ENCODE assay signal across 8 mouse cellular contexts in genomic region chr11:62601732-62602618, GRCm38 (mm10). TPM values are rescaled to one million over a fixed set of nuclear protein-coding genes. Genes with fewer than 3 reads are reported as not detected.
A peak's percentile ranks its signal among the peaks of the same experiment; 100 is the strongest.
DNase-seq lines count a peak whose midpoint lies in the region; ATAC-seq and TF ChIP-seq lines count a peak whose summit lies in the region.

No protein-coding gene starts in this region.

- H3K9me3 ChIP-seq in kidney, postnatal 0 days (replicated peaks; ENCODE audit: low read length), result no peaks in the 10 kb centered on the region
- no peaks in the 10 kb centered on the region for H3K9me3 ChIP-seq in hindbrain, embryonic 12.5 days (replicated peaks)
- no peaks in the 10 kb centered on the region for H3K9me3 ChIP-seq in midbrain, embryonic 16.5 days (replicated peaks; ENCODE audit: control insufficient read depth, low read length, poor library complexity, severe bottlenecking)

- H3K4me3 ChIP-seq in kidney, postnatal 0 days (replicated peaks; ENCODE audit: low read depth, low read length), result peak overlapping the region; percentile 69
- H3K4me3 ChIP-seq in bone marrow macrophage, adult 2 months (ENCODE audit: insufficient read depth, low read length), result peak overlapping the region; percentile 84
- peak overlapping the region; percentile 86 for H3K4me3 ChIP-seq in hindbrain, embryonic 12.5 days
- peak overlapping the region; percentile 74 for H3K4me3 ChIP-seq in midbrain, embryonic 16.5 days (ENCODE audit: low read depth, low read length)

- H3K36me3 ChIP-seq in kidney, postnatal 0 days (ENCODE audit: insufficient read depth, low read length), result peaks cover 13% of the 10 kb centered on the region
- peaks cover 28% of the 10 kb centered on the region for H3K36me3 ChIP-seq in hindbrain, embryonic 12.5 days
- H3K36me3 ChIP-seq in midbrain, embryonic 16.5 days (ENCODE audit: control insufficient read depth, insufficient read depth, low read length), result peaks cover 16% of the 10 kb centered on the region

- WGBS in kidney, postnatal 0 days, result 12% methylated on average over 17 of the region's 17 CpGs
- WGBS in hindbrain, embryonic 12.5 days, result 14% methylated on average over 17 of the region's 17 CpGs
- 11% methylated on average over 17 of the region's 17 CpGs for WGBS in midbrain, embryonic 16.5 days

- peak overlapping the region; percentile 70 for H3K27ac ChIP-seq in kidney, postnatal 0 days
- H3K27ac ChIP-seq in bone marrow macrophage, adult 2 months (ENCODE audit: insufficient read depth, low read depth, low read length), result peak overlapping the region; percentile 77
- H3K27ac ChIP-seq in hindbrain, embryonic 12.5 days, result peak overlapping the region; percentile 92
- H3K27ac ChIP-seq in midbrain, embryonic 16.5 days (ENCODE audit: low read length), result peak overlapping the region; percentile 84

- DNase-seq in kidney, postnatal 0 days (ENCODE audit: low spot score), result no peak
- DNase-seq in kidney, adult 9 months, result no peak
- DNase-seq in right cerebral cortex, postnatal 36 days (ENCODE audit: low spot score in 2 of 2), result no peak
- DNase-seq in kidney, adult 11 months, result no peak
- no peak for DNase-seq in testis, postnatal 10 days (ENCODE audit: low spot score)

- no peak for TF ChIP-seq POLR2A in bone marrow macrophage, adult 2 months (IDR thresholded peaks at IDR 0.05; ENCODE audit: borderline replicate concordance, low read depth, low read length)

- H3K4me1 ChIP-seq in kidney, postnatal 0 days (replicated peaks; ENCODE audit: insufficient read depth, low read length), result 0 out of 2 replicates have a peak, but pooled peaks cover 6% of the 10 kb centered on the region
- H3K4me1 ChIP-seq in bone marrow macrophage, adult 2 months (ENCODE audit: control insufficient read depth, insufficient read depth, low read length), result peaks cover 9% of the 10 kb centered on the region
- peaks cover 41% of the 10 kb centered on the region for H3K4me1 ChIP-seq in hindbrain, embryonic 12.5 days
- peaks cover 36% of the 10 kb centered on the region for H3K4me1 ChIP-seq in midbrain, embryonic 16.5 days (ENCODE audit: control insufficient read depth, insufficient read depth, low read length)

- H3K9ac ChIP-seq in kidney, postnatal 0 days (ENCODE audit: low read depth, low read length), result peak overlapping the region; percentile 44; the same call in 1 of the 2 replicates
- H3K9ac ChIP-seq in hindbrain, embryonic 12.5 days, result peak overlapping the region; percentile 97
- H3K9ac ChIP-seq in midbrain, embryonic 16.5 days (ENCODE audit: low read depth, low read length), result peak overlapping the region; percentile 58

- H3K4me2 ChIP-seq in kidney, postnatal 0 days (ENCODE audit: low read length), result peak overlapping the region; percentile 49
- peak overlapping the region; percentile 51 for H3K4me2 ChIP-seq in hindbrain, embryonic 12.5 days (replicated peaks)
- peak overlapping the region; percentile 58 for H3K4me2 ChIP-seq in midbrain, embryonic 16.5 days (ENCODE audit: low read length)

- TF ChIP-seq CTCF in kidney, postnatal 0 days (IDR thresholded peaks at IDR 0.05; ENCODE audit: low read depth), result no peak
- TF ChIP-seq CTCF in bone marrow macrophage, adult 2 months (IDR thresholded peaks at IDR 0.05; ENCODE audit: low read depth, low read length), result no peak

- no peaks in the 10 kb centered on the region for H3K27me3 ChIP-seq in kidney, postnatal 0 days (ENCODE audit: insufficient read depth, low read length)
- no peaks in the 10 kb centered on the region for H3K27me3 ChIP-seq in hindbrain, embryonic 12.5 days
- no peaks in the 10 kb centered on the region for H3K27me3 ChIP-seq in midbrain, embryonic 16.5 days (ENCODE audit: control insufficient read depth, insufficient read depth, low read depth, low read length)

- ATAC-seq in kidney, postnatal 0 days (replicated peaks; ENCODE audit: low FRiP score, low read depth), result no peak
- peak; percentile 21 for ATAC-seq in hindbrain, embryonic 12.5 days (ENCODE audit: low FRiP score)
- ATAC-seq in midbrain, embryonic 16.5 days, result peak; percentile 9

RNA-seq across cellular contexts. Expression of gene Trpv2, which starts 27.7 kb away (rescaled TPM):
- 1.7 and 2.4 TPM in 2 replicates for polyA plus RNA-seq in kidney, postnatal 0 days (2015; fragmentation: Nextera tagmentation; extraction: Ambion mirVana)
- polyA plus RNA-seq in bone marrow macrophage, adult 2 months (2012; ENCODE audit: insufficient read depth, insufficient read length, missing spikeins), result 107 and 114 TPM in 2 replicates
- 10.8 and 14.3 TPM in 2 replicates for polyA plus RNA-seq in hindbrain, embryonic 12.5 days (2016; fragmentation: Nextera tagmentation; extraction: Ambion mirVana)
- 43.5 and 43.7 TPM in 2 replicates for polyA plus RNA-seq in midbrain, embryonic 16.5 days (2015; fragmentation: Nextera tagmentation; extraction: Ambion mirVana)

RNA-seq across cellular contexts. Expression of gene Lrrc75a, which starts 46.3 kb away (rescaled TPM):
- polyA plus RNA-seq in kidney, postnatal 0 days (2015; fragmentation: Nextera tagmentation; extraction: Ambion mirVana), result 12.6 and 14.8 TPM in 2 replicates
- polyA plus RNA-seq in bone marrow macrophage, adult 2 months (2012; ENCODE audit: insufficient read depth, insufficient read length, missing spikeins), result 10.0 and 10.1 TPM in 2 replicates
- polyA plus RNA-seq in hindbrain, embryonic 12.5 days (2016; fragmentation: Nextera tagmentation; extraction: Ambion mirVana), result 18.0 and 19.1 TPM in 2 replicates
- 10.0 and 10.2 TPM in 2 replicates for polyA plus RNA-seq in midbrain, embryonic 16.5 days (2015; fragmentation: Nextera tagmentation; extraction: Ambion mirVana)

RNA-seq across cellular contexts. Expression of gene Mmgt2, which starts 46.5 kb away (rescaled TPM):
- polyA plus RNA-seq in kidney, postnatal 0 days (2015; fragmentation: Nextera tagmentation; extraction: Ambion mirVana), result 70.8 and 73.1 TPM in 2 replicates
- 31.1 and 40.5 TPM in 2 replicates for polyA plus RNA-seq in bone marrow macrophage, adult 2 months (2012; ENCODE audit: insufficient read depth, insufficient read length, missing spikeins)
- polyA plus RNA-seq in hindbrain, embryonic 12.5 days (2016; fragmentation: Nextera tagmentation; extraction: Ambion mirVana), result 34.5 and 38.7 TPM in 2 replicates
- 20.4 and 20.6 TPM in 2 replicates for polyA plus RNA-seq in midbrain, embryonic 16.5 days (2015; fragmentation: Nextera tagmentation; extraction: Ambion mirVana)

RNA-seq across cellular contexts. Expression of gene Ubb, which starts 51.0 kb away (rescaled TPM):
- polyA plus RNA-seq in kidney, postnatal 0 days (2015; fragmentation: Nextera tagmentation; extraction: Ambion mirVana), result 2,759 and 3,018 TPM in 2 replicates
- polyA plus RNA-seq in bone marrow macrophage, adult 2 months (2012; ENCODE audit: insufficient read depth, insufficient read length, missing spikeins), result 902 and 1,063 TPM in 2 replicates
- 3,674 and 3,736 TPM in 2 replicates for polyA plus RNA-seq in hindbrain, embryonic 12.5 days (2016; fragmentation: Nextera tagmentation; extraction: Ambion mirVana)
- 4,809 and 4,815 TPM in 2 replicates for polyA plus RNA-seq in midbrain, embryonic 16.5 days (2015; fragmentation: Nextera tagmentation; extraction: Ambion mirVana)

Comparison
In these comparisons a context has a peak if more than half of its experiments do, and no peak if none do; other contexts are left out.
1. H3K9ac ChIP-seq: peak in every context shown above with its lines; median percentile 97 in hindbrain, embryonic 12.5 days; 58 in midbrain, embryonic 16.5 days; 44 in kidney, postnatal 0 days.